Mouse (Mus musculus): ENCODE results near the gene Chst11. TPM values are rescaled to one million over a fixed set of nuclear protein-coding genes. Genes with fewer than 3 reads are reported as not detected.
A peak's percentile ranks its signal among the peaks of the same experiment; 100 is the strongest.

The Chst11 gene
- total RNA-seq, 4 experiments from 2014 or later: 0.61 to 1.5 (median 1.2) TPM

- DNase-seq (ENCODE audit: low spot score in 2 of 2): no peak
Observed at GRCm38 (mm10) chr10:83166272-83166671, 181.0 kb downstream of the Chst11 start.

DNA sequence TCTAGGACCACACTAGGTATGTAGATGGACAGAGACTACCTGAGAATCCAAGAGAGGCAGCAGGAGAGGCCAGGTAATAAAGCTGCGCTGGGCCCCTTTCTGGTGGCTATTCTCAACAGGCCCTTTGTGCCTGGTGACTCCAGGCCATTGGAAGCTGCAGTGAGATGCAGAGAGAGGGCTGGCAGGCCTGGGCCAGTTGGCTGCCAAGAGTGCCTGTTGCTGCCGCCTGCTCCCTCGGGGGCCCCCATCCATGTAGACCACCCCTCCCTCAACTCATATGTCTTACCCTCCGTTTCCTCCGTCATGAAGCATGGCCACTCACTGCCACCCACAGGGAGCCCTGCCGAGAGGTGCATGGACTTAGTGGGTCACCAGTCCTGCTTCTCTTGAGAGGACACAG, 182.2 kb downstream of the Chst11 start:
- DNase-seq (ENCODE audit: low spot score in 2 of 2): no peak

DNA sequence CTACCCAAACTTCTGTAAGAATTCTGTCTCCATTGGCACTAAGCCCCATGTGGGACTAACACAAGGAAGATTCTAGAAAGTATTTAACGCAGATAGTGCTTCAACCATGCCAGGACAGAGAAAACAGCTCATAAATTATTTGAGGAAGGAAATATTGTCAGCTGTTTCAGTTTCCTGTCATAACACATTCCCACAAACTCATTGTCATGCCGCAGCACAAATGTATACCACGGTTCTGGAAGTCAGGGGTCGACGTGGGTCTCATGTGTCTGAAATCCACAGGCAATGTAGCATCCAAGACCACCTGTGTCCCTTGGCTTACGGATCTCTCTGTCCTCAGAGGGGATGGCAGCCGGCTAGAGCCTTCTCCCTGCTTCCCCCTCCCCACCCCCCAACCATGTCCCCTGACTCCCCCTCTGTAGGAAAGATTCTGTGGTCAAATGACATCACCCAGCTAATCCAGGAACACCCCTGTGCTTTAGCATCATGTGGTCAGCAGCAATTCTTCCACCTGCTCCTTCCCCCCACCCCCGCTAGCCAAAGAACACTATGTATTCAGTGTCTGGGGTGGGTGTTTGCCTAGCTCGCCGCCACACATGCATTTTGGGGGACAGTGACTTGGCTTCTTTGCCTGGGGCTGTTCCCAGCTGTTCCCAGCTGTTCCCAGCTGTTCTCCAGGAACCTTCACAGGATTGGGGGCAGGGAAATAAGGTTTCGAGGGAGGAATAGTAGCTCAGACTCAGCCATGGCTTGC, 183.2 kb downstream of the Chst11 start:
- DNase-seq (ENCODE audit: low spot score in 2 of 2): no peak

- DNase-seq (ENCODE audit: low spot score in 2 of 2): no peak
Observed at GRCm38 (mm10) chr10:83169554-83169953, 184.3 kb downstream of the Chst11 start.

- no peak for DNase-seq (ENCODE audit: low spot score in 2 of 2)
Observed at GRCm38 (mm10) chr10:83178151-83178550, 192.9 kb downstream of the Chst11 start.

DNA sequence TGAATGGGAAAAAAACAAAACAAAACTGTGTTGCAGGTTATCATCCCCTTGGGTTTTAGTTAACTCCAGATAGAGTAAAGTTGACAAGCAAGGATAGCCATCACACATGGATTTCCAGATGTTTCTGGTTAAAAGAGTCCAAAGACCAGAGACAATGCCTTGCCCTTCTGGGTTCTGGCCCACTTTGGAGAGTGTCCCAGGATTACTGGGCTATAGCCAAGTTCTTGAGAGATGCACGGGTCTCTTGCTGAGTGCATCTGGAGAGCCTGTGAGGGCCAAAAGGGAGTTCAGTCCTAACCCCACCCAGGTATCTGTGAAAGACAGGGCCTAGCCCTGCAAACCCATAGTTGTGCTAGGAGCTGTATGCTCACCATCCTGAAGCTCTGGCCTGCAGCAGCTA, 193.4 kb downstream of the Chst11 start:
- no peak for DNase-seq (ENCODE audit: low spot score in 2 of 2)

GRCm38 (mm10) chr10:83181831-83182572, 196.7 kb downstream of the Chst11 start:
- DNase-seq (ENCODE audit: low spot score in 2 of 2): peak; percentile 25 to 71

DNA sequence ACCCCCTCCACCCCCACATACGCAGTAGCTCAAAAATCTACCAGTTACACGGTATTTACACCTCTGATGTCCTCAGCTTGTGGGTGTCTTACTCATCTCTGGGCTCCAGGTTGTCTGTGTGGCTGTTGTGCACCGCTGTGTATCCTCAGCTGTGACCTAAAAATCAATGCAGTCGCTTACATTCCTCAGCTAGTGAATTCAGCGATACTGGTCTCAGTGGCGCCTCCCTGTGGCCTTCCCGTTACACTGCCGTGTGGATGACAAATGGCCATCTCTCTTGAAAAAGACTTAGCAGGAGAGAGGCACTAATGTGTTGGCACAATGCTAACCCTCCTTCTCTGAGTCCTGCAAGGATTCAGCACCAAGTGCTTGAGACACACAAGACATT, 197.3 kb downstream of the Chst11 start:
- DNase-seq (ENCODE audit: low spot score in 2 of 2): peak; percentile 39 to 47

- no peak for DNase-seq (ENCODE audit: low spot score in 2 of 2)
Observed at GRCm38 (mm10) chr10:83183634-83184479, 198.6 kb downstream of the Chst11 start.

- no peak for DNase-seq (ENCODE audit: low spot score in 2 of 2)
Observed at GRCm38 (mm10) chr10:83184480-83185069, 199.3 kb downstream of the Chst11 start.

DNA sequence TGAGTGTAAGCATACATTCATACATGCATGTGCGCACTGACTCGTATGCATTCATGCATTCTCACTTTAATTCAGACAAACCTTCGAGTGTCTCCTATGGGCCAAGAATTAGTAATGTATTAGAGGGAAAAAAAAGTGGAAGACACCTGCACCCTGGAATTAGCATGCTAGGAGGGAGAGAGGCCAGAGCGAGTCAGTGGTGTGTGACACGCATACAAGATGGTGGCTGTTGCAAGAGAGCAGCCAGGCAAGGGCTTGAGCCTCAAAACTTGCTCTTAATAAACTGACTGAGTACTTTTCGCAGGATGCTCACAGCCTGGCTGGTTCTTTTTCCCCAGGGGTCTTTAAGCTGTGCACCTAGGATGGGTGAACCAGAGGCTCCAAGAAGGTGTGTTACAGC, 199.8 kb downstream of the Chst11 start:
- DNase-seq (ENCODE audit: low spot score in 2 of 2): no peak

GRCm38 (mm10) chr10:83186167-83186566, 200.9 kb downstream of the Chst11 start:
- no peak for DNase-seq (ENCODE audit: low spot score in 2 of 2)

DNA sequence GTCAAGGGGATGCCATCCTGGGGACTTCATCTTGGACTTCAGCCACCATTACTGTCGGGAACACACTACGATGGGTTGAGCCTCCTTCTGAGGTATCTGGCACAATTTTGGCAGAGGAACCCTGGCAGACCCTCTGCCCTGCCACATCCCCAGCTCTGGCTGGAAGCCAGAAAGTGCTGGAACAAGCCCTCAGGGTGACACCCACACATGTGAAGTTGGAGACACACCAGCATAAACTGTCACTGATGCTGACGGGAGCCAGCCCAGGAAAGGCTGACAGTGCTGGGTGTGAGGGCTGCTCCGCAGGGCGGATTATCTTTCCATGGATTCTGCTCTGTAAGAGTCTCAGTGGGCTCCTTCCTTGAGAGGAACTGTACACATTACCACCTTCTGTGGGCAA, 201.7 kb downstream of the Chst11 start:
- DNase-seq (ENCODE audit: low spot score in 2 of 2): no peak

- no peak for DNase-seq (ENCODE audit: low spot score in 2 of 2)
Observed at GRCm38 (mm10) chr10:83189071-83189470, 203.8 kb downstream of the Chst11 start.

- DNase-seq (ENCODE audit: low spot score in 2 of 2): no peak
Observed at GRCm38 (mm10) chr10:83191476-83191875, 206.2 kb downstream of the Chst11 start.

DNA sequence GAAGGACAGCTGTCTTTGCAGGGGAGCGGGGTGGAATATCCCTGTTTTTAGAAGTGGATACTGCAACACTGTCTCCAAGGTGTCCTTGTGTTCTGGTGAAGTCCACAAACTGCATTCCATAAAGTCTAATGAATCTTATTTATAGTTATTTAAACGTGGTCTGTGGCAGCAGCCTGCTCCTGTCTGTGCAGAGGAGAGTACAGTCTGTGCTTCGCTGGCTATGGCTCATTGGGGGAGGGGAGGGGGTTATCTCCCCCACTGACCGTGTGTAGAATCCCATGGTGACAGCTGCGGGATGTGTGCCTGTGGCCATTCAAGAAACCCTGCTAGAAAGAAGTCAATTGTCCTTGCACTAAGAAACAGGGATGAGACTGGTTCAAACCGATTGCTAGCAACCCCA, 206.7 kb downstream of the Chst11 start:
- DNase-seq (ENCODE audit: low spot score in 2 of 2): no peak

GRCm38 (mm10) chr10:83197690-83198336, 212.5 kb downstream of the Chst11 start:
- peak; percentile 53 to 67 for DNase-seq (ENCODE audit: low spot score in 2 of 2)

- no peak for DNase-seq (ENCODE audit: low spot score in 2 of 2)
Observed at GRCm38 (mm10) chr10:83198692-83199091, 213.4 kb downstream of the Chst11 start.

GRCm38 (mm10) chr10:83199290-83199689, 214.0 kb downstream of the Chst11 start:
- DNase-seq (ENCODE audit: low spot score in 2 of 2): no peak

GRCm38 (mm10) chr10:83201525-83201924, 216.2 kb downstream of the Chst11 start:
- no peak for DNase-seq (ENCODE audit: low spot score in 2 of 2)
